Mouse (Mus musculus) T-cell, adult 66 days (primary cell): ENCODE measurements around the gene Echdc1. TPM values are rescaled to one million over a fixed set of nuclear protein-coding genes. Genes with fewer than 3 reads are reported as not detected.

Experiments
- total RNA-seq, 2 experiments: library from RNA; stranded (reverse); gene quantifications; 3 replicates in 1 of 2; 4 replicates in 1 of 2; pipeline ENCODE4 v1.2.4; 2023

The Echdc1 gene
- 10 to 100 TPM; 14.3 to 18.0 TPM for total RNA-seq

GRCm38 (mm10) chr10:29313064-29313638 lies at the start of gene Echdc1:
Echdc1 (plus strand) TSS chr10:29313166.

GRCm38 (mm10) chr10:29362197-29362900 lies 49.4 kb downstream of the Echdc1 start, which contains the start of gene Rnf146:
Rnf146 (minus strand) TSS chr10:29362442.

Other genes with a start within 250 kb of the Echdc1 start
- gene Soga3, start 169.3 kb upstream of the Echdc1 start, total RNA-seq: not detected
- gene Gm49353, start 114.2 kb upstream of the Echdc1 start, total RNA-seq: not detected
- not detected for gene 9330159F19Rik, start 101.6 kb upstream of the Echdc1 start, total RNA-seq
- 10 to 100 TPM; 62.8 to 79.4 TPM for gene Rnf146, start 49.3 kb downstream of the Echdc1 start, total RNA-seq
- gene Rspo3, start 222.7 kb downstream of the Echdc1 start, total RNA-seq: not detected